Mouse (Mus musculus) kidney, postnatal 36 days (tissue): Measurements from ENCODE around the gene Setd7.
"Not testable (repeated sequence)": the region's sequence is repeated elsewhere in the genome, so short reads cannot be mapped to it uniquely, and the experiment has no call there.

ENCODE experiments used
- DNase-seq, 2 experiments: peaks; one replicate each; pipeline ENCODE4 v3.0.0; 2021 to 2022; ENCODE audit warnings: mixed read lengths in 2 of 2

The Setd7 gene

DNA sequence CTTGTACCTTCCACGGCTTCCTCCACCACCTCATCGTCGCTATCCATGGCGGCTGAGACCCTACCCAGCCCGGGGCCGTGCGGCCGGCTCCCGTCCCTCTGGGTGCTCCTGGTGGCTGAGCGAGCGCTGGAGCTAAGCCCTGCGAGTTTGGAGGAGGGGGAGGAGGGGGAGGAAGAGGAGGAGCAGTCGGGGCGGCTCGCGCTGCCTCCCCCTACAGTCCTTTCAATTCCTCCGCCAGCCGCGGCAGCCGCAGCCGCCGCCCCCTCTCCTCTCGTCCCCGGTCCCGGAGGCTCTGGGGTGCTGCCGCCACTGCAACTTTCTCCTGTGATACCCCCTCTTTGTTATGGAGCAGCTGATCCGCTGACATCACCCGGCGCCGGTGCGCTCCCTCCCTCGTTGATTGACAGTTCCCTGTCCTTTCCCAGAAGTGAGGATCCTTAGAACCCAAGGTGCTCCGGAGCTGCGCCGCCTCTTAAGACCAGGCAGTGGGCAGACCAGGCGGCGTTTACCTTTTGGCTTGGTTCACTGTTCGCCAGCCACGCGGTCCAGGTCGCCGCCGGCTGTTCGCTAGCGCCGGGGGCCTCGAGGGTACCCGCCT is at the start of gene Setd7:
TSS of gene Setd7 (minus strand) at position 369 of the 598 bp plus-strand sequence.
- peak; percentile 76 to 85 for DNase-seq

- DNase-seq: no peak
Measured at GRCm38 (mm10) chr3:51604489-51604888, 43.8 kb upstream of the Setd7 start.

DNA sequence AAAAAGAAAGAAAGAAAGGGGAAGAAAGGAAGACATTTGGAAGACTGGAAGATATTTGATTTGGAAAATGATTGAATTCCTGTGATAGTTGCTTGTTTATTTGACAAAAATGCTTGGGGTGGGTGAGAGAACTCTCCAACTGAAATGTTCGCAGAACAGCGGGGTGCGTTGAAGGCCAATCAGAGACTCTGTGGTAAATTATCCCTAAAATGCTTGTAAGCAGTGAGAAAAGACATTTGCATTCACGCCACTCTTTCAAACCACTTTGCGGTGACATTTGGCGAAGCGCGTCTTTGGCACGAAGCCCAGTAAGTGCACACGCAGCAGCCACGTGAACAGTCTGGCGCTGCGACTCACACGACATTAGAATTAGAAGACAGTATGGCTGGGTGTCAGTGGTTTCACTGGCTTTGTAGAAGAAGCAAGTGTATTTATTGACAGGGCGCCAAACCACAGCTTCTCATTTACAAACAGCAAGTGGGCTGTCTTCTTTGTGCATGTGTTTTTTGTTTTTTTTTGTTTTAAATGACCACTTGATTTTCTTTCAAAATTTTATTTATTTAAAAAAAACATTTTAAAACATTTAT is 43.1 kb upstream of the Setd7 start:
- peak in 1 of 2 experiments; percentile 18 for DNase-seq

DNA sequence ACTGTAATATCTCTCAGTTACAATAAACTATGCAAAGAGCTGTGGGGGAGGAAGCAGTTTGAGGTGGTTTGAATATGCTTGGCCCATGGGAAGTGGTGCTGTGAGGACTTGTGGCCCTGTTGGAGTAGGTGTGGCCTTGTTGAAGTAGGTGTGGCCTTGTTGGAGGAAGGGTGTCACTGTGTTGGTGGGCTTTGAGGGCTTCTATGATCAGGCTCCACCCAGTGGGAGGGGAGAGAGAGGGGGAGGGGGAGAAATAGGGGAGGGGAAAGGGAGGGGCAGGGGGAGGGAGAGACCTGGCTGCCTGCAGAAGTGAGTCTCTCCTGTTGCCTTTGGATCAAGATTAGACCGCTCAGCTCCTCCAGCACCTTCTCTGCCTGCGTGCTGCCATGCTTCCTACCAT is 40.8 kb upstream of the Setd7 start:
- no peak for DNase-seq

- DNase-seq: no peak
Measured at GRCm38 (mm10) chr3:51600728-51601127, 40.0 kb upstream of the Setd7 start.

- no peak for DNase-seq
Measured at GRCm38 (mm10) chr3:51599057-51599630, 38.5 kb upstream of the Setd7 start.

DNA sequence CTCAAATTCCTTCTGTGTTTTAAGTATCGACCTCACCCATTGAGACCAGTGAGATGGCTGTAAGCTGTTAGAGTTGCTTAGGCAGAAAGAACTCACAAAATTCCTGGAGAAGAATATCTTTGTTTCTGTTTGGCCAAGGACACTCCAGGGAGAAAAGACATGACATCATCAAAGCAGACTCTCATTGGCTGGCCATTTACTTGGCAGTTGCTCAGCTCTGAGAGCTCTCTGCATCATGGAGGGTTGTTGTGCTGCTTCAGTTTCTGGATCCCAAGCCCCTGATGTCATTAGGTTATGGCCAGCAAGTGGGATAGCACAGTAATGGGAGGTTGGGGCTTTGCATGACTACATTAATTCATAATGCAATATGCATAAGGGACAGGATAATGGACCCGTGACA is 35.9 kb upstream of the Setd7 start:
- DNase-seq: no peak

GRCm38 (mm10) chr3:51593506-51593905 is 32.8 kb upstream of the Setd7 start:
- DNase-seq: no peak

GRCm38 (mm10) chr3:51591591-51591990 is 30.9 kb upstream of the Setd7 start:
- no peak for DNase-seq

GRCm38 (mm10) chr3:51590207-51590892 is 29.7 kb upstream of the Setd7 start:
- DNase-seq: no peak

DNA sequence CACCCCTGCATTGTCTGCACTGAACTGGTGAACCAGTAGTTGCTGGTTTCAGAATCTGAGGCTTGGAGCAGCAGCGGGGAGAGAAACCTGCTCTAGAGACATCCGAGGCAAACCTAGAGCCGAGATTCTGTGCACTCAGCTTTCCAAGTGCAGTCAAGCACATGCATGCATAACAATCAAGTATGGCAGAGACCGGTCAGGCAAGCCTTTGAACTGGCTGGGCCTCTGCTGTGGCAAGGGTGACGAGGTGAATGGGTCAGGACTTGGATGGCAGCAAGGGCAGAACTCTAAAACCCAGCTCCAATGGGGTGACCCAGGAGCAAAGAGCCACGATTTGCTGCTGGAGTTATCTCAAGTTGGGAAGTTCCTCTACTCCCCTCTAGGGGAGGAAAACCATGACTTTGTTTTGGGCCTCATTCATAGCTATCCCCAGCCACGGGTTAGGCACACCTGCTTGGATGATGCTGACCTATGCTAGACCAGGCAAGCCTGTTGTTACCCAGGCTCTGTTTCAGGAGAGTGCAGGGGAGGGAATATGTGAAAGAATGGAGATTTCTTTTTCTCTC is 27.1 kb upstream of the Setd7 start:
- no peak for DNase-seq

GRCm38 (mm10) chr3:51583574-51584391 is 23.1 kb upstream of the Setd7 start:
- DNase-seq: peak; percentile 80 to 90

DNA sequence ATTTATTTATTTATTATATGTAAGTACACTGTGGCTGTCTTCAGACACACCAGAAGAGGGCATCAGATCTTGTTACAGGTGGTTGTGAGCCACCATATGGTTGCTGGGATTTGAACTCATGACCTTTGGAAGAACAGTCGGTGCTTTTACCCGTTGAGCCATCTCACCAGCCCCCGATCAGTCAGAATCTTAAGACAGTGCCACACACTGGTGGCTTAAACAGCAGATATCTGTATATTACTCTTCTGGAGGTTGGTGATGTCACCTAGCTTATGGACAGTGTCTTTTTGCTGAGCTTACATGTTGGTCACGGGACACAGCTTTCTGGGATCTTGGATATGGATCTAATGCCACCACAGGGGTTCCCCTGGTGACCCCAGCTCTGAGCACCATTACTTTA is 18.6 kb upstream of the Setd7 start:
- DNase-seq: not testable (repeated sequence)

DNA sequence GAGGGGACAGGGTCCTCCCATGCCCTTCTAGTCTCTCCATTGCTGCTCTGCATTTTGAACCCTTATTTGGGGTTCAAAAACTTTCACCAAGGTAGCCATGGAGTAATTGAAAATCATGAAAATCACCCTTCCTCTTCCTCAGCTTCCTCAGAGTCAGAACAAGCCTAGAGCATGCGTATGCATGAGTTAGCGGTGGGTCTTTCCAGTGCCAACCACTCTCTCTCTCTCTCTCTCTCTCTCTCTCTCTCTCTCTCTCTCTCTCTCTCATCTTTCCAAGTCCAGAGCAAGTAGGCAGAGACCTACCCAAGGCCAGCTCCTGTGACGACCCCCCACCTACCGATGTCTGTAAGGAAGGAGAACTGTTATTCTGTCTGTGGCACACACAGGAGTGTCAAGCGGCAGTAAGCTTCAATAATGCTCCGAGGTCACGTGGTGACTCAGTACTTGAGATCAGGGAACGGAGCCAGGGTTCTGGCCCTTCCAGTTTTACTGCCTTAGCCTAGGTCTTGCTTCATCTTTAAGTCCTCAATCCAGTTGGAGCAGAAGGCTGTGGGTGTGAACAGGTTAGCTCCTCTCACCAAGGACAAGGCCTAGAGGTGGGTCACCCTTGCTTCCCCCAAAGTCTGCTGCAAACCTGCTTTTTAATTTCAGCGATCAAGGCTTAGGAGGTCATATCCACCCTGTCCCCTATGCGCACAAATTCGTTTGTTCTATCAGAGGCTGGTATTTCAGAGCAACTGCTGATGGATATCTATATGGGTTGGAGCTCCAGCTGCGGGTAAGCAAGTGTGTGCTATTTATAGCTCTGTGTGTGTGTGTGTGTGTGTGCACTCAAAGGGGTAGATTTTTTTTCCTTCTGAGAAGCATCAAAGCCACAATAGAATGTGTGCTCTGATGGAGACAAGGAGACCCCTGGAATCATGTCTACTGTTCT is 17.4 kb upstream of the Setd7 start:
- peak; percentile 62 to 64 for DNase-seq

- no peak for DNase-seq
Measured at GRCm38 (mm10) chr3:51577359-51577758, 16.7 kb upstream of the Setd7 start.

DNA sequence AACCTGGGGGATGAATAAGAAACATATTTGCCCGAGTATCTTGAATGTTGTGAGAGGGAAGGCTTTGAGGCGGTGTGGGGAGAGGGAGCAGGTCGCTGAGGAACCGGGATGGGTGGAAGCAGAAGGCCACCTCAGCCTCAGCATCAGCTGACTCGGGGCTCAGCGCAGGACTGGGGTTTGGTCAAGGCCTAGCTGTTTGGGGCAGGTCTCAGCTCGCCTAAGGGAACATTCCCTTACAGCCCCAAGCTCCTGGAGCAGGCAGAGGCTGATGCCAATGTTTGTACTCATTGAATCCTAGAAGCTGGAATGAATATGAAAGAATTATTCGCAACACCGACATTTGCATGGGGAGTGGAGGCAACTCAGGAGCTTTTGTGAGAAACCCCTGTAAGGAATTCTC is 13.2 kb upstream of the Setd7 start:
- no peak for DNase-seq

DNA sequence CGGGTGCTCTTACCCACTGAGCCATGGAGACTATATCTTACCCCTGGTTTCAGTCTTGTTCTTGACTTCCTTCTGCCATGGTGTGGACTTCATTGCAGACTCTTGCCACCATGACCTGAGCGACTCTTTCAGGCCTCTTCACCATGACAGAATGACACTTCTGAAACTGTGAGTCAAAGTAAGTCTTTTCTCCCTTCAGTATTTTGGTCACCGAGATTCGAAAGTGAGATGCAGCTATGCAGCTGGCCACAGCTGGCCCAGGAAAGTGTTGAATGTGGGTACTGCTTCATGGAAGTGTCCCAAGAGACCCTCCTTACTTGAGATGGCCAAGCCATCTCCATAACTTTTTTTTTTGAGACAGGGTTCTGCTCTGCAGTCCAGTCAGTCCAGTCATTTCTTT is 9.5 kb upstream of the Setd7 start:
- no peak for DNase-seq

GRCm38 (mm10) chr3:51561993-51562385 is 1.3 kb upstream of the Setd7 start:
- DNase-seq: no peak

DNA sequence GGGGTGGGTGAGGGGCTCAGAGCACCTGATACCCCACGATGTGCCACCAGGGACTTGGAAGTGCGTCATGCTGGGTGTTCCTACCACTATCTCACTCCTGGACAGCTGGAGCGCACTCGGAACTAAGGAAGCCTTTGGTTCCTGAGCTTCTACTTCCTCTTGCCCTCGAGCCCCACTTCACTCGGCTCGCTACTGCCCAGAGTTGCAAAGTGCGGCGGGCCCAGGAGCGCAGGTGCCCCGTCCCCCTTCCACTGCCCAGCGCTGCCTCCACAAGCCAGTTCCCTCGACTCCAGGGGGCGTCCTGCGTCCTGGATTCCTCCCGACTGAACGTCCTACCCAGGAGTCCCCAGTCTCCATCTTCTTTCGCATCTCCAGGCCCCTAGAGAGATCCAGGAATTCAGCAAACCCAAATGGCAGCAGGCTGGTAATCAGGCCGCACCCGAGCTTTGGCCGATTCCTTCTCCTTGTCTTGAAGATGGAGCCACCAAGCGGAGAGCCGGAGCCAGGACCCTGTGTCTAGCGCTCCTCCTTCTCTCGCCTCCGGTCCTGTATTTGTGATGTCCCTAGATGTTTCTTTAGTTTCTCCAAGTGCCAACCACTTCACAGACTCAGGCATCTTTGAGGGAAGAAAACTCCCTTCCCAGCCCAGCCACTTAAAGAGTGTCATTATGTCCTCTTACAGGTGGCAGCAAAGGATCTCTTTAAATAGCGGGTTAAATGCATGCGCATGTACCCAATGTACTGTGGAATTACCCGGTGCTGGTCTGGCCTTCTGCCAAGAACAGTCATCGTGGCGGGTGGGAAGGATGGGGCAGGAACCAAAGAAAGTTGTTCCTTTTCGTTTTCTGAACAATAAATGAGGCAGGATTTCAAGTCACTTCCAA is 672 bp upstream of the Setd7 start:
- peak; percentile 62 to 76 for DNase-seq
